Mouse (Mus musculus) forelimb bud, embryonic 11.5 days (tissue): ENCODE measurements at regions not wholly inside any gene's neighbourhood (a gene's known extent, or its start where the extent isn't known, plus 50 kb on each side); places are given as distances from the start of the nearest gene placed in this dataset.

Experiments
- DNase-seq: peaks from one replicate; pipeline ENCODE4 v3.0.0-alpha.2; 2012; ENCODE audit warnings: low read depth, low spot score

GRCm38 (mm10) chr5:148616426-148616825 is 63.8 kb upstream of the Ubl3 start:
- DNase-seq, result no peak

GRCm38 (mm10) chr5:148615706-148616366 is 63.2 kb upstream of the Ubl3 start:
- peak; percentile 38 for DNase-seq

- DNase-seq, result no peak
These were observed 62.5 kb upstream of the Ubl3 start for GRCm38 (mm10) chr5:148615117-148615516.

GRCm38 (mm10) chr5:148611323-148611722 is 58.7 kb upstream of the Ubl3 start:
- DNase-seq, result no peak

GRCm38 (mm10) chr5:148609506-148609880 is 56.9 kb upstream of the Ubl3 start:
- DNase-seq, result no peak

- no peak for DNase-seq
These were observed 56.4 kb upstream of the Ubl3 start for GRCm38 (mm10) chr5:148608857-148609505.

GRCm38 (mm10) chr5:148608178-148608577 is 55.6 kb upstream of the Ubl3 start:
- DNase-seq, result peak; percentile 47

GRCm38 (mm10) chr5:148605730-148606129 is 53.1 kb upstream of the Ubl3 start:
- no peak for DNase-seq
